Mouse (Mus musculus) MEL (cell line): Measurements from ENCODE around the gene Gngt2. TPM values are rescaled to one million over a fixed set of nuclear protein-coding genes. Genes with fewer than 3 reads are reported as not detected.

Experiments
- DNase-seq: peaks from one replicate; pipeline ENCODE4 v3.0.0; 2011; ENCODE audit warnings: low read depth, low spot score
- H3K27ac ChIP-seq: 2 replicates; pipeline ENCODE4 v1.5.1; 2012; ENCODE audit warnings: low read depth, mild to moderate bottlenecking, control low read depth, low read length, moderate library complexity; ENCODE audit not compliant: control insufficient read depth
- H3K27me3 ChIP-seq, 2 experiments: fragments of 150-350 bp in 1 of 2; sonication (generic) in 1 of 2; 2 replicates each; pipeline ENCODE4 v1.6.1; 2012; ENCODE audit warnings: low read length in 2 of 2, mild to moderate bottlenecking in 2 of 2, improper control_type of control experiment in 1 of 2, moderate library complexity in 1 of 2; ENCODE audit not compliant: insufficient read depth in 2 of 2, control insufficient read depth in 1 of 2
- H3K36me3 ChIP-seq, 2 experiments: 2 replicates each; pipeline ENCODE4 v1.6.1; 2012 to 2014; ENCODE audit warnings: low read length in 2 of 2, improper control_type of control experiment in 1 of 2, inconsistent platforms in 1 of 2, mild to moderate bottlenecking in 1 of 2; ENCODE audit not compliant: insufficient read depth in 2 of 2, control insufficient read depth in 1 of 2
- H3K4me1 ChIP-seq, 2 experiments: fragments of 150-350 bp in 1 of 2; sonication (generic) in 1 of 2; 2 replicates each; pipeline ENCODE4 v1.6.1; 2012; ENCODE audit warnings: low read length in 2 of 2, improper control_type of control experiment in 1 of 2, mild to moderate bottlenecking in 1 of 2; ENCODE audit not compliant: insufficient read depth in 2 of 2, control insufficient read depth in 1 of 2
- H3K4me3 ChIP-seq, 2 experiments: fragments of 150-350 bp in 1 of 2; sonication (generic) in 1 of 2; 2 replicates each; pipeline ENCODE4 v1.5.1; 2012; ENCODE audit warnings: low read depth in 2 of 2, low read length in 2 of 2, mild to moderate bottlenecking in 2 of 2, moderate library complexity in 2 of 2, control low read depth in 1 of 2, improper control_type of control experiment in 1 of 2; ENCODE audit not compliant: control insufficient read depth in 1 of 2, insufficient read depth in 1 of 2
- H3K79me2 ChIP-seq: 2 replicates; pipeline ENCODE4 v1.6.1; 2012; ENCODE audit warnings: mild to moderate bottlenecking, low read length, moderate library complexity; ENCODE audit not compliant: control insufficient read depth, poor library complexity, insufficient read depth
- H3K9ac ChIP-seq: 2 replicates; pipeline ENCODE4 v1.6.1; 2012; ENCODE audit warnings: low read depth, mild to moderate bottlenecking, control low read depth, low read length, moderate library complexity; ENCODE audit not compliant: control insufficient read depth, poor library complexity, severe bottlenecking
- H3K9me3 ChIP-seq: fragments of 150-350 bp; sonication (generic); replicated peaks from 2 replicates; pipeline ENCODE4 v1.6.1; 2012; ENCODE audit warnings: mild to moderate bottlenecking, low read length, improper control_type of control experiment, moderate library complexity; ENCODE audit not compliant: insufficient read depth
- ELF1 ChIP-seq: IDR thresholded peaks from 2 replicates; pipeline ENCODE4 v1.6.1; 2014; ENCODE audit warnings: low read depth, mild to moderate bottlenecking, inconsistent platforms, low read length, improper control_type of control experiment, moderate library complexity
- ETS1 ChIP-seq: IDR thresholded peaks from 2 replicates; pipeline ENCODE4 v1.6.1; 2012; ENCODE audit warnings: low read depth, mild to moderate bottlenecking, inconsistent platforms, low read length, improper control_type of control experiment, moderate library complexity
- HCFC1 ChIP-seq: IDR thresholded peaks from 2 replicates; pipeline ENCODE4 v1.6.1; 2012; ENCODE audit warnings: low read depth, mild to moderate bottlenecking, inconsistent platforms, low read length, improper control_type of control experiment, moderate library complexity
- MAFK ChIP-seq: IDR thresholded peaks from 2 replicates; pipeline ENCODE4 v1.6.1; 2011; ENCODE audit warnings: low read depth, mild to moderate bottlenecking, low read length, improper control_type of control experiment, borderline replicate concordance
- MAX ChIP-seq: IDR thresholded peaks from 2 replicates; pipeline ENCODE4 v1.6.1; 2011; ENCODE audit warnings: low read length, improper control_type of control experiment
- MAZ ChIP-seq: IDR thresholded peaks from 2 replicates; pipeline ENCODE4 v1.6.1; 2012; ENCODE audit warnings: low read depth, mild to moderate bottlenecking, inconsistent platforms, low read length, improper control_type of control experiment
- MYB ChIP-seq: IDR thresholded peaks from 2 replicates; pipeline ENCODE4 v1.6.1; 2011; ENCODE audit warnings: mild to moderate bottlenecking, low read depth, low read length, improper control_type of control experiment
- MYC ChIP-seq: IDR thresholded peaks from 2 replicates; pipeline ENCODE4 v1.6.1; 2011; ENCODE audit warnings: low read depth, mild to moderate bottlenecking, low read length, improper control_type of control experiment, moderate library complexity
- NELFE ChIP-seq: IDR thresholded peaks from 2 replicates; pipeline ENCODE4 v1.6.1; 2011; ENCODE audit warnings: low read depth, low read length, improper control_type of control experiment
- POLR2A ChIP-seq, 2 experiments: IDR thresholded peaks; 2 replicates each; pipeline ENCODE4 v1.6.1; 2011 to 2012; ENCODE audit warnings: low read length in 2 of 2, mild to moderate bottlenecking in 2 of 2, control low read depth in 1 of 2, improper control_type of control experiment in 1 of 2, low read depth in 1 of 2, moderate library complexity in 1 of 2; ENCODE audit not compliant: control insufficient read depth in 1 of 2, insufficient read depth in 1 of 2, poor library complexity in 1 of 2
- POLR2AphosphoS2 ChIP-seq: IDR thresholded peaks from 2 replicates; pipeline ENCODE4 v1.6.1; 2011; ENCODE audit warnings: low read length, improper control_type of control experiment
- TBP ChIP-seq: IDR thresholded peaks from 2 replicates; pipeline ENCODE4 v1.8.0; 2011; ENCODE audit warnings: low read depth, low read length, improper control_type of control experiment
- TCF12 ChIP-seq: IDR thresholded peaks from 2 replicates; pipeline ENCODE4 v1.6.1; 2014; ENCODE audit warnings: low read depth, mild to moderate bottlenecking, inconsistent platforms, low read length, improper control_type of control experiment, moderate library complexity
- UBTF ChIP-seq: IDR thresholded peaks from 2 replicates; pipeline ENCODE4 v1.6.1; 2012; ENCODE audit warnings: low read depth, mild to moderate bottlenecking, inconsistent platforms, low read length, improper control_type of control experiment, moderate library complexity, borderline replicate concordance; ENCODE audit not compliant: insufficient read depth
- USF1 ChIP-seq: IDR thresholded peaks from 2 replicates; pipeline ENCODE4 v1.6.1; 2014; ENCODE audit warnings: low read depth, mild to moderate bottlenecking, inconsistent platforms, low read length, improper control_type of control experiment, moderate library complexity
- ZKSCAN1 ChIP-seq: IDR thresholded peaks from 2 replicates; pipeline ENCODE4 v1.6.1; 2012; ENCODE audit warnings: low read depth, mild to moderate bottlenecking, inconsistent platforms, low read length, improper control_type of control experiment, moderate library complexity
- ZNF384 ChIP-seq: IDR thresholded peaks from 2 replicates; pipeline ENCODE4 v1.6.1; 2012; ENCODE audit warnings: low read depth, mild to moderate bottlenecking, inconsistent platforms, low read length, improper control_type of control experiment
- polyA plus RNA-seq, 2 experiments: library from polyadenylated mRNA; stranded (reverse) in 1 of 2; unstranded in 1 of 2; fragments of >175 nt in 1 of 2; fragments of >200 nt in 1 of 2; gene quantifications; 2 replicates each; pipeline versions ENCODE4 v1.2.1 to v1.2.4; 2012; ENCODE audit warnings: low replicate concordance in 2 of 2, low read depth in 1 of 2; ENCODE audit not compliant: insufficient read length in 2 of 2, insufficient read depth in 1 of 2, missing spikeins in 1 of 2
- total RNA-seq: library from RNA; depleted of rRNA; stranded (reverse); fragments of 300-350 nt; gene quantifications from 2 replicates; pipeline ENCODE4 v1.2.3, GENCODE M21; 2012

Gene Gngt2
- total and polyA plus RNA-seq, 3 experiments = 23.5 to 25.9 TPM; not detected in 1

- H3K4me3 ChIP-seq = no peak overlapping the region
- H3K36me3 ChIP-seq = peaks cover 0 to 22% of the 10 kb centered on the region in 2 experiments; a peak in 2 of 4 replicates
- H3K9ac ChIP-seq = no peak overlapping the region
- no peaks in the 10 kb centered on the region for H3K9me3 ChIP-seq
- peaks cover 18 to 42% of the 10 kb centered on the region in 2 experiments for H3K4me1 ChIP-seq
- peak; percentile 77 for DNase-seq
- H3K27me3 ChIP-seq = no peaks in the 10 kb centered on the region
- H3K27ac ChIP-seq = no peak overlapping the region
- H3K79me2 ChIP-seq = no peaks in the 10 kb centered on the region
- 0 out of 2 replicates have a peak, but pooled peaks have one; percentile 56 for TF ChIP-seq UBTF
- TF ChIP-seq USF1 = no peak
- peak; percentile 78 for TF ChIP-seq TBP
- TF ChIP-seq ETS1 = no peak
These were observed 27.4 kb upstream of the Gngt2 start for GRCm38 (mm10) chr11:95809603-95810002.

GRCm38 (mm10) chr11:95810828-95811227 is 26.2 kb upstream of the Gngt2 start:
- TF ChIP-seq ZKSCAN1 = no peak
- TF ChIP-seq ZNF384 = peak; percentile 98
- TF ChIP-seq MAX = no peak
- no peak for TF ChIP-seq MYB
- TF ChIP-seq POLR2A (IDR thresholded peaks at IDR 0.05; ENCODE audit: control insufficient read depth in 1 of 2, insufficient read depth in 1 of 2, low read depth in 1 of 2, low read length in 2 of 2, poor library complexity in 1 of 2) = no peak
- TF ChIP-seq MYC = no peak
- no peak for TF ChIP-seq MAFK
- no peak for TF ChIP-seq HCFC1
- TF ChIP-seq, all 39 proteins: peak for 1
- Histone ChIP-seq H3K9ac (no peak overlapping the region), H3K27ac (no peak overlapping the region)

DNA sequence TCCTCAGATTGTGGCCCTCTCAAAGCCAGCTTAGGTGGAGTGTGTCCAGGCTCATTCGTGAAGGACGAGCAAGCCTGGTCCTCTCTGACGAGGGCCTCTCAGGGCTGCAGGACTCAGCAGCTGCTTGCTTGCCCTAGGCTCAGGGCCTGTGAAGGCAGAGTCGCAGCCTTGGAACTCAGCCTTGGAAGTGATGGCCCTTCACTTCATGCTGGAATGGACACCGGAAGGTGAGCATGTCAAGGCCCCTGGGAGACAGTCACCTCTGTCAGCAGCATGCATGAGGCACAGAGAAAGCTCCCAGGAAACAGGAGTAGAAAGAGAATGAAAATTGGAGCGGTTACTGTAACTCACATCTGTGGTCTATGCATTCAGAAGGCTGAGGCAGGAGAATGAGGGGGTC is 25.3 kb upstream of the Gngt2 start:
- Histone ChIP-seq H3K9me3 (no peaks in the 10 kb centered on the region), H3K36me3 (peaks cover 0 to 14% of the 10 kb centered on the region in 2 experiments; a peak in 2 of 4 replicates), H3K27me3 (no peaks in the 10 kb centered on the region), H3K79me2 (no peaks in the 10 kb centered on the region), H3K27ac (no peak overlapping the region), H3K4me1 (peaks cover 11 to 31% of the 10 kb centered on the region in 2 experiments), H3K4me3 (no peak overlapping the region), H3K9ac (no peak overlapping the region)
- TF ChIP-seq MYC (no peak), NELFE (no peak), MYB (no peak), TCF12 (no peak), UBTF (no peak), MAZ (no peak), POLR2AphosphoS2 (no peak), ELF1 (no peak), MAFK (no peak)
- DNase-seq = no peak

More at GRCm38 (mm10) chr11:95810828-95811227, 26.2 kb upstream of the Gngt2 start:
- H3K4me1 ChIP-seq = peaks cover 13 to 32% of the 10 kb centered on the region in 2 experiments
- H3K27me3 ChIP-seq = no peaks in the 10 kb centered on the region
- H3K36me3 ChIP-seq = peaks cover 0 to 17% of the 10 kb centered on the region in 2 experiments; a peak in 2 of 4 replicates
- H3K9me3 ChIP-seq = no peaks in the 10 kb centered on the region
- peak; percentile 74 for DNase-seq
- H3K79me2 ChIP-seq = no peaks in the 10 kb centered on the region
- H3K4me3 ChIP-seq = no peak overlapping the region
